ENCODE assay signal across 8 mouse cellular contexts in the genomic region with DNA sequence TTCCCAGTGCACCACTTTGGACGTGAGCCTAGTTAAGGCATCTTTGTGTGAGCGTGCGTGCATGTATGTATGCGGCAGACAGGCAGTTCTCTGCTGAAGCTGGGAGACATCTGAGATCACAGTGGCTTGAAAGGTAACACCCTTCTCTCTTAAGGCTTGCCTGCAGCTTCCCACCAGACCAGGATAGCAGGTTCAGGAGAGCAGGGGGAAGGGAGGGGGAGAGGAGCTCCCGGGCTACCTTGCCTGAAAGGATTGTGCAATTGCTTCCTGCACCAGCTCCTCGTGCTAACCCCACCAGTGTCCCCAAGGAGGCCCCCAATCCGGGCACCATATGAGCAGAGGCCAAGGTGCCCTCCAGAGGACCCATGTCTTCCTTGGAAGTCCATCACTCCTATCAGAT. TPM values are rescaled to one million over a fixed set of nuclear protein-coding genes. Genes with fewer than 3 reads are reported as not detected.
A peak's percentile ranks its signal among the peaks of the same experiment; 100 is the strongest.
DNase-seq lines count a peak whose midpoint lies in the region; ATAC-seq and TF ChIP-seq lines count a peak whose summit lies in the region.

No protein-coding gene starts in this region.

- H3K36me3 ChIP-seq in heart, postnatal 0 days (replicated peaks; ENCODE audit: control insufficient read depth, insufficient read depth, low read length), result no peaks in the 10 kb centered on the region
- peaks cover 16% of the 10 kb centered on the region; the same call in 1 of the 2 replicates for H3K36me3 ChIP-seq in E14TG2a.4 (ENCODE audit: insufficient read depth, low read length)
- no peaks in the 10 kb centered on the region for H3K36me3 ChIP-seq in forebrain, embryonic 15.5 days
- H3K36me3 ChIP-seq in lung, postnatal 0 days (ENCODE audit: insufficient read depth, low read length), result no peaks in the 10 kb centered on the region

- H3K9me3 ChIP-seq in heart, postnatal 0 days (replicated peaks; ENCODE audit: control insufficient read depth, low read length), result no peaks in the 10 kb centered on the region
- H3K9me3 ChIP-seq in E14TG2a.4 (ENCODE audit: low read length), result no peaks in the 10 kb centered on the region
- H3K9me3 ChIP-seq in forebrain, embryonic 15.5 days, result no peaks in the 10 kb centered on the region
- no peaks in the 10 kb centered on the region for H3K9me3 ChIP-seq in lung, postnatal 0 days (ENCODE audit: low read length)

- H3K4me2 ChIP-seq in heart, postnatal 0 days (ENCODE audit: low read depth, low read length), result peak overlapping the region; percentile 90
- peak overlapping the region; percentile 96 for H3K4me2 ChIP-seq in forebrain, embryonic 15.5 days (replicated peaks)
- peak overlapping the region; percentile 95 for H3K4me2 ChIP-seq in lung, postnatal 0 days (replicated peaks; ENCODE audit: low read depth, low read length)

- peak overlapping the region; percentile 93 for H3K9ac ChIP-seq in heart, postnatal 0 days (replicated peaks; ENCODE audit: low read depth, low read length)
- H3K9ac ChIP-seq in forebrain, embryonic 15.5 days (replicated peaks), result no peak overlapping the region
- H3K9ac ChIP-seq in lung, postnatal 0 days (replicated peaks; ENCODE audit: low read depth), result peak overlapping the region; percentile 32; the same call in 1 of the 2 replicates

- intact Hi-C loops in heart, postnatal 14 days (cut with DNase I), result loop anchor here (2.0 kb wide), 2 partner anchors 37 to 49 kb away; no protein-coding TSS in a partner anchor

- H3K4me1 ChIP-seq in heart, postnatal 0 days (ENCODE audit: control insufficient read depth, insufficient read depth), result peaks cover 37% of the 10 kb centered on the region
- peaks cover 80% of the 10 kb centered on the region for H3K4me1 ChIP-seq in E14TG2a.4 (replicated peaks; ENCODE audit: low read depth, low read length)
- H3K4me1 ChIP-seq in forebrain, embryonic 15.5 days, result peaks cover 65% of the 10 kb centered on the region
- peaks cover 18% of the 10 kb centered on the region for H3K4me1 ChIP-seq in lung, postnatal 0 days (ENCODE audit: insufficient read depth, low read depth, low read length)

- ATAC-seq in heart, postnatal 0 days (ENCODE audit: insufficient read depth, low read depth), result no peak
- no peak for ATAC-seq in forebrain, embryonic 15.5 days (replicated peaks)
- no peak for ATAC-seq in lung, postnatal 0 days

- H3K27me3 ChIP-seq in heart, postnatal 0 days (ENCODE audit: control insufficient read depth, insufficient read depth, low read length), result no peaks in the 10 kb centered on the region
- peaks cover 3% of the 10 kb centered on the region; the same call in 1 of the 2 replicates for H3K27me3 ChIP-seq in E14TG2a.4 (ENCODE audit: insufficient read depth, low read length)
- H3K27me3 ChIP-seq in forebrain, embryonic 15.5 days, result no peaks in the 10 kb centered on the region
- no peaks in the 10 kb centered on the region for H3K27me3 ChIP-seq in lung, postnatal 0 days (replicated peaks; ENCODE audit: insufficient read depth, low read length)

- TF ChIP-seq CTCF in heart, postnatal 0 days (IDR thresholded peaks at IDR 0.05; ENCODE audit: low read depth), result no peak
- no peak for TF ChIP-seq CTCF in E14TG2a.4 (conservative IDR thresholded peaks at IDR 0.05; ENCODE audit: low read length)
- TF ChIP-seq CTCF in lung, postnatal 0 days (IDR thresholded peaks at IDR 0.05), result no peak

- H3K27ac ChIP-seq in heart, postnatal 0 days (ENCODE audit: low read depth), result peak overlapping the region; percentile 86
- 0 out of 2 replicates have a peak overlapping the region, but pooled peaks have one; percentile 74 for H3K27ac ChIP-seq in forebrain, embryonic 15.5 days (replicated peaks)
- H3K27ac ChIP-seq in lung, postnatal 0 days (ENCODE audit: low read length), result peak overlapping the region; percentile 77; the same call in 1 of the 2 replicates

- WGBS in heart, postnatal 0 days, result 13% methylated on average over 7 of the region's 7 CpGs
- 22% methylated on average over 7 of the region's 7 CpGs for whole genome bisulfite sequencing in forebrain, embryonic 15.5 days
- 20% methylated on average over 7 of the region's 7 CpGs for WGBS in lung, postnatal 0 days

- TF ChIP-seq EP300 in heart, postnatal 0 days (IDR thresholded peaks at IDR 0.05; ENCODE audit: low read depth), result no peak
- no peak for TF ChIP-seq EP300 in lung, postnatal 0 days (IDR thresholded peaks at IDR 0.05)

- no peak for DNase-seq in heart, postnatal 0 days (ENCODE audit: low spot score)
- DNase-seq in heart, postnatal 14 days, result no peak
- DNase-seq in lung, postnatal 0 days (ENCODE audit: low spot score), result peak; percentile 48
- DNase-seq in cerebellum, adult 9-10 months, result no peak
- no peak for DNase-seq in ovary, adult 18-20 months (ENCODE audit: low spot score)
- DNase-seq in cerebellum, adult 9-11 months, result no peak

- H3K4me3 ChIP-seq in heart, postnatal 0 days (ENCODE audit: low read depth, low read length), result peak overlapping the region; percentile 52; the same call in 1 of the 2 replicates
- H3K4me3 ChIP-seq in E14TG2a.4 (replicated peaks; ENCODE audit: low read length), result peak overlapping the region; percentile 90
- peak overlapping the region; percentile 89 for H3K4me3 ChIP-seq in forebrain, embryonic 15.5 days
- peak overlapping the region; percentile 76 for H3K4me3 ChIP-seq in lung, postnatal 0 days (ENCODE audit: low read depth, low read length)

RNA-seq across cellular contexts. Expression of a gene that starts 3.0 kb away (rescaled TPM):
- total RNA-seq in heart, postnatal 0 days (2014; rRNA removed; ENCODE audit: low replicate concordance), result 91.3 and 103 TPM in 2 replicates
- polyA plus RNA-seq in heart, postnatal 0 days (2015; fragmentation: Nextera tagmentation; extraction: Ambion mirVana), result 126 and 141 TPM in 2 replicates
- total RNA-seq in heart, postnatal 14 days (2021), result 10 to 100 TPM; 48.8 to 56.9 TPM
- polyA plus RNA-seq in forebrain, embryonic 15.5 days (2015; fragmentation: Nextera tagmentation; extraction: Ambion mirVana), result 112 and 125 TPM in 2 replicates
- polyA plus RNA-seq in lung, postnatal 0 days (2015; fragmentation: Nextera tagmentation; extraction: Ambion mirVana), result 275 and 288 TPM in 2 replicates
